Mouse (Mus musculus) midbrain, embryonic 16.5 days (tissue): ENCODE data around the gene Atp8a2. TPM values are rescaled to one million over a fixed set of nuclear protein-coding genes. Genes with fewer than 3 reads are reported as not detected.

Experiments used
- ATAC-seq: fragments of 200-750 bp; cut with Nextera tagmentation; 2 replicates; pipeline ENCODE4 v1.8.0; 2017; ENCODE audit warnings: moderate TSS enrichment
- H3K27ac ChIP-seq: fragments of 300-500 bp; sonication (generic); 2 replicates; pipeline ENCODE4 v1.5.1; 2014; ENCODE audit warnings: mild to moderate bottlenecking, low read length, mixed read lengths
- H3K27me3 ChIP-seq: fragments of 300-500 bp; sonication (generic); 2 replicates; pipeline ENCODE4 v1.6.1; 2014; ENCODE audit warnings: low read depth, low read length, mixed read lengths; ENCODE audit not compliant: control insufficient read depth, insufficient read depth
- H3K36me3 ChIP-seq: fragments of 300-500 bp; sonication (generic); 2 replicates; pipeline ENCODE4 v1.6.1; 2014; ENCODE audit warnings: mild to moderate bottlenecking, low read length, moderate library complexity, mixed read lengths; ENCODE audit not compliant: control insufficient read depth, insufficient read depth
- H3K4me1 ChIP-seq: fragments of 300-500 bp; sonication (generic); 2 replicates; pipeline ENCODE4 v1.6.1; 2014; ENCODE audit warnings: mild to moderate bottlenecking, low read length, mixed read lengths; ENCODE audit not compliant: control insufficient read depth, insufficient read depth
- H3K4me2 ChIP-seq: fragments of 300-500 bp; sonication (generic); 2 replicates; pipeline ENCODE4 v1.6.1; 2014; ENCODE audit warnings: mild to moderate bottlenecking, low read length, mixed read lengths
- H3K4me3 ChIP-seq: fragments of 300-500 bp; sonication (generic); 2 replicates; pipeline ENCODE4 v1.5.1; 2014; ENCODE audit warnings: low read depth, mild to moderate bottlenecking, low read length, moderate library complexity, mixed read lengths
- H3K9ac ChIP-seq: fragments of 300-500 bp; sonication (generic); 2 replicates; pipeline ENCODE4 v1.6.1; 2014; ENCODE audit warnings: low read depth, low read length, mixed read lengths
- H3K9me3 ChIP-seq: fragments of 300-500 bp; sonication (generic); replicated peaks from 2 replicates; pipeline ENCODE4 v1.6.1; 2014; ENCODE audit warnings: mild to moderate bottlenecking, low read length, mixed read lengths; ENCODE audit not compliant: control insufficient read depth, poor library complexity, severe bottlenecking
- WGBS: fragments of 180-500 bp; shearing (Covaris S2); extraction: QIAGEN DNeasy Blood & Tissue Kit; methylation state at CpG from one replicate; pipeline ENCODE4 v1.1.7; 2014; 5-methylcytosine and 5-hydroxymethylcytosine counted together
- polyA plus RNA-seq: library from polyadenylated mRNA; unstranded; fragments of >200 nt; fragmentation: Nextera tagmentation; extraction: Ambion mirVana; gene quantifications from 2 replicates; pipeline ENCODE4 v1.2.1, GENCODE M21; 2015

Atp8a2 gene
- polyA plus RNA-seq, 1 experiment from 2014 or later: 45.6 TPM

DNA sequence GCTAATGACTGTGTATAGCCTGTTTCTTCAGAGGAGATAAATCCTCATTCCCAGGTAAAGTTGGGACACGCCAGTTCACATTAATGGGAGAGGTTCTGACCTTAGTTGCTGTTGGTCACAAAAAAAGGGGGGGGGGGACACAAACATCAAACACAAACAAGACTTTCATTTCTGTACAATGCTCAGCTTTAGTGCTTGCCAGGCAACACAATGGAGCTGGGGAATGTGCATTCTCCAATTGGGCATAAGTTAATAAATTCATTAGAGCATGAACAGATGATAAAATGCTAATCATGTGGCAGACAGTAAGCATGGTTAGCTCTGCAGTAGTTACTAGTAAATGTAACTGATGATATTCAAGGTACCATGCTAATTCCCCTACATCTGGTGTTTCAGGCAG lies 195.2 kb downstream of the Atp8a2 start:
- no peaks in the 10 kb centered on the region for H3K27me3 ChIP-seq
- peaks cover 14% of the 10 kb centered on the region for H3K36me3 ChIP-seq
- H3K9me3 ChIP-seq: 0 out of 2 replicates have a peak, but pooled peaks cover 2% of the 10 kb centered on the region
- WGBS: 86% methylated on average over 1 of the region's 1 CpGs
- no peak overlapping the region for H3K9ac ChIP-seq
- no peak overlapping the region for H3K4me2 ChIP-seq
- H3K4me1 ChIP-seq: no peaks in the 10 kb centered on the region
- H3K4me3 ChIP-seq: no peak overlapping the region
- ATAC-seq: no peak
- no peak overlapping the region for H3K27ac ChIP-seq

DNA sequence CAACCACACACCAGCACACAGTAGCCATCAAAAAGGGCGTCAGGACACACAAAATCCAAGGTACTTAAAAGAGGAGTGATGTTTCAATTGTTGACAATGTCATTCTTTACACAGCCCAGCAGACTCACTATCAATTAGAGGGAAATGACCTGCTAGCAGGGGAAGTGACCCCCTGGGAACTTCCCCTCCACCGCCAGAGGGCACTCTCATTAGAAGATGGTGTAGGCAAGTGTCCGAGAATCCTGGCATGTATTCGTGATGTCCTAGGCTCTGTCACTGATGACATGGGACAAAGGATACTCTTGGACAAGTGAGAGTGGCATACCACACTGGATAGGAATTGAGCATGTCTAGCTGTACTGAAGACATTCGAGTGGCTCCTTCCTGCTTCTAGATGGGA lies 208.1 kb downstream of the Atp8a2 start:
- H3K9me3 ChIP-seq: no peaks in the 10 kb centered on the region
- 60% methylated on average over 5 of the region's 5 CpGs for WGBS
- no peak for ATAC-seq

DNA sequence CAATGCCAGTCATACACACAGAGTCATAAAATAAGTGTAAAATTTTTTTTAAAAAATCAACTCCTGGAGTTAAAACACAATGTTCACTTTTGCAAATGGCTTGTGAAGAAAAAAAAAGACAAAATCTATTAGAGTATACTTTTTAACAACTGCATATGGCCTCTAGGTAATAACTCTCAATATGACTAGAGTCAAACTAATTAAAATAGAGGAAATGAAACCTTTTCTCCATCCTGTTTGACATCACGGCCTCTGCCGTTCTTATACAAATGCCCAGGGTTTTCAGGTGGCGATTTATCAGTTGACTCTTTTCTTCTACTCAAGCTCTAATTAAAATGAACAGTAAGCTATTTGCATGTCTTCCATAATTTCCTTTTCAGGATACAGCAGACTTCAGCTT lies 209.0 kb downstream of the Atp8a2 start:
- Histone ChIP-seq H3K4me1 (no peaks in the 10 kb centered on the region), H3K9me3 (no peaks in the 10 kb centered on the region), H3K27me3 (no peaks in the 10 kb centered on the region), H3K27ac (no peak overlapping the region), H3K4me2 (no peak overlapping the region), H3K36me3 (0 out of 2 replicates have a peak, but pooled peaks cover 6% of the 10 kb centered on the region), H3K9ac (no peak overlapping the region), H3K4me3 (no peak overlapping the region)
- WGBS: 70% methylated on average over 3 of the region's 3 CpGs
- ATAC-seq: no peak

More for the DNA sequence above, 208.1 kb downstream of the Atp8a2 start:
- no peak overlapping the region for H3K27ac ChIP-seq
- H3K27me3 ChIP-seq: no peaks in the 10 kb centered on the region
- H3K4me2 ChIP-seq: no peak overlapping the region
- no peak overlapping the region for H3K4me3 ChIP-seq
- H3K9ac ChIP-seq: no peak overlapping the region
- no peaks in the 10 kb centered on the region for H3K4me1 ChIP-seq
- 0 out of 2 replicates have a peak, but pooled peaks cover 6% of the 10 kb centered on the region for H3K36me3 ChIP-seq

DNA sequence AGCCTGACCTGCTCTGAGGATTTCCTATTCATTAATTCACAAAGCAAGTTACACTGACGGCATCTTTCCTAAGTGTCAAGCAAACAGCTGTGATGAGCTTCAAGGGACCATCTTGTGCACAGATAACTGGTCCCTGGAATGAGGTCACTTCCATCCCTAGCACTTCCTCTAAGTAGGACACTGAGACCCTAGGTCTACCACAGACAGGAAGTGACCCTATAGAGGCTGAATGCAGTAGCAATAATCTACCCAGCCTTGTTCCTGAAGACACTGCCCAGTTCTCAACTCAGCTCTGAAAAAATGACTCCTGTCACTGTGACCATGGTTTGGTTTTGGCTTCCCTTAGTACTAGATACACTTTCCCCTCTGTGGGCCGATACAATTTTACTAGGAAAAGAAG lies 219.0 kb downstream of the Atp8a2 start:
- Histone ChIP-seq H3K36me3 (no peaks in the 10 kb centered on the region), H3K27ac (no peak overlapping the region), H3K4me2 (no peak overlapping the region), H3K4me3 (no peak overlapping the region), H3K9me3 (no peaks in the 10 kb centered on the region), H3K4me1 (no peaks in the 10 kb centered on the region), H3K27me3 (no peaks in the 10 kb centered on the region), H3K9ac (no peak overlapping the region)
- 11% methylated on average over 1 of the region's 2 CpGs for WGBS
- no peak for ATAC-seq

DNA sequence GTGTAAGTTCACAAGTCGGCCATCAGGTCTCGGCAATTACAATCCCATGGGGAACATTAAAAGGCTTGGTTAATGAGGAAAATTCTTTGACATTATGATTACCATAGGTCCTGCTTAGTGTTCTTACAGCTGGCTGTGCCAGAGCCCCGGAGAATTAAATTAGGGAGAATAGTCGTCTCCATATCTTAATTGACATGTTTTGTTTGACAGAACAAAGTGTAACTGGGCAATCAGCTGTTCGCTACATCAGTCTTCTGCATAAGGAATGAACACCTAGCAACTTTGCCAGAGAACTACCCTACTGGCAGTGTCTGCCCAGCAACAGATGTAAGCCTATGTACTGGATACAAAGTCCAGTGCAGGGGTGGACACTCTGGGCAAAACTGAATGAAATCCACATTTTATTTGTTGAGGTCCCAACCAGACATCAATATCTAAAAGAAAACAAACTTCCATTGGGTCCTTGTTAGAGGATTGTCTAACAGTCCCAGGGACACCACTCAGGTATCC lies 225.7 kb downstream of the Atp8a2 start:
- 51% methylated on average over 5 of the region's 5 CpGs for WGBS
- ATAC-seq: no peak
- no peak overlapping the region for H3K4me3 ChIP-seq
- no peak overlapping the region for H3K27ac ChIP-seq
- H3K9ac ChIP-seq: no peak overlapping the region
- H3K4me2 ChIP-seq: no peak overlapping the region
- H3K9me3 ChIP-seq: no peaks in the 10 kb centered on the region
- no peaks in the 10 kb centered on the region for H3K36me3 ChIP-seq
- H3K27me3 ChIP-seq: no peaks in the 10 kb centered on the region
- H3K4me1 ChIP-seq: peaks cover 12% of the 10 kb centered on the region

DNA sequence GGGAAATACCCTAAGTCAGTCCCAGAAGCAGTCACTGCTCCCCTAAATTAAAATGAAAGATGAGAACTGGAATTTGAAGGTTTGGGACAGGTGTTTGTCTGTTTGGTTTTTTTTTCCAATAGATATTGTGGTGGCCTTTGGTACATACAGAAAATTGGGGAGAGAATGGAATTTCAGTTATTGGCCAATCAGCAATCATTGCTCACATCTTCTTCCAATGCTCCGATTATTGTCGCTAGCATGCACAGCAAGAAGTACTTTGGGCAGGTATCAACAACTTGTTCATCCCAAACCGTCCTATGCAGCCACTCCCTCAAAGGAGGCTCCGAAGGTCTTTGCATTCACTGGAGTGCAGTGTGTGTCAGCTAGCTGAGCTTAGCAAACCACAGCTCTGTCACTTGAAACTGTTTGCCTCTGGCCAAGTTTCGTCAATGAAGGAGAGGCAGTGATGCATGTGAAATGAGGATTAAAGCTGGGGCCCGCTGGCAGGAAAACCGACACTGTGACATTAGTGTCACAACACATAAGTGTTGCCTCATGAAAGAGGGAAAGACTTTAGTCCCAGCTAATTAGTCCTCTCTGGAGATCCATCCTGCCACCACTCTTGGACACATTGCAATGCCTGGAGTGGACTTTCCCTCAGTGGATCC lies 227.4 kb downstream of the Atp8a2 start:
- 9% methylated on average over 7 of the region's 7 CpGs for WGBS

DNA sequence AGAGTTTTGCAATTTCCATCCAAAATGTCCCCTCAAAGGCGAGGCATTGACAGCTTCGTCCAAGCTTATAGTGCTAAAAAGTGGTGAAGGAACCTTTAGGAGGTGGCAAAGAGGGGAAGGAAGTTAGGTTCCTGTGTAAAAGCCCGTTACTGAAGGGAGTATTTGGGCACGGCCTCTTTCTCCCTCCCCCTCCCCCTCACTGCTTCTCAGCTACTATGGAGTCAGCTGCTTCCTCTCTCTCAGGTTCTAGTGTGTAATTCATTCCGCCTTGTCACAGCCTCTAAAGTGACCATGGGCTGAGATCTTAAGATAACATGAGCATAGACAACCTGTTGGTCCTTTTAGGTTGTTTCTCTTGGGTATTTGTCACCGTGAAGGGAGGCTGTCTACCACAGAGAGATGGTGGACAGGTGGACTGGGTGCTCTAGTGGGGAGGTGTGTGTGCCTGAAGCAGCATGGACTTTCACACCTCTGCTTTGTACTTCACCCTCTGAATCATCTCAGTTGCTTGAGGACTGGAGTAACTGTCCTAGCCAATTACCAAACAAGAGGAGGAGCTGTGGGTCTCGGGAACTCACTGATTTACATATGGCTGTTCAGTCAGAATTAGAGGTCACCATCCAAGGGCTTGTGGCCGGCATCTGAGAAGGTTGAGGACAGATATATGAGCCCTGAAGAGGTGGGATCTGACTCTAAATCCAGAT lies 229.0 kb downstream of the Atp8a2 start:
- peaks cover 12% of the 10 kb centered on the region for H3K4me1 ChIP-seq
- no peak overlapping the region for H3K27ac ChIP-seq
- 85% methylated on average over 8 of the region's 8 CpGs for WGBS
- ATAC-seq: no peak
- no peaks in the 10 kb centered on the region for H3K36me3 ChIP-seq
- no peak overlapping the region for H3K4me2 ChIP-seq
- no peak overlapping the region for H3K4me3 ChIP-seq
- no peaks in the 10 kb centered on the region for H3K9me3 ChIP-seq
- H3K27me3 ChIP-seq: no peaks in the 10 kb centered on the region
- no peak overlapping the region for H3K9ac ChIP-seq

More for the DNA sequence above, 227.4 kb downstream of the Atp8a2 start:
- H3K36me3 ChIP-seq: no peaks in the 10 kb centered on the region
- ATAC-seq: peak; percentile 85
- H3K9ac ChIP-seq: no peak overlapping the region; the same call in 1 of the 2 replicates
- H3K4me2 ChIP-seq: 0 out of 2 replicates have a peak overlapping the region, but pooled peaks have one; percentile 3
- no peaks in the 10 kb centered on the region for H3K9me3 ChIP-seq
- H3K4me1 ChIP-seq: peaks cover 12% of the 10 kb centered on the region
- no peak overlapping the region for H3K4me3 ChIP-seq
- H3K27ac ChIP-seq: 0 out of 2 replicates have a peak overlapping the region, but pooled peaks have one; percentile 10
- H3K27me3 ChIP-seq: no peaks in the 10 kb centered on the region

DNA sequence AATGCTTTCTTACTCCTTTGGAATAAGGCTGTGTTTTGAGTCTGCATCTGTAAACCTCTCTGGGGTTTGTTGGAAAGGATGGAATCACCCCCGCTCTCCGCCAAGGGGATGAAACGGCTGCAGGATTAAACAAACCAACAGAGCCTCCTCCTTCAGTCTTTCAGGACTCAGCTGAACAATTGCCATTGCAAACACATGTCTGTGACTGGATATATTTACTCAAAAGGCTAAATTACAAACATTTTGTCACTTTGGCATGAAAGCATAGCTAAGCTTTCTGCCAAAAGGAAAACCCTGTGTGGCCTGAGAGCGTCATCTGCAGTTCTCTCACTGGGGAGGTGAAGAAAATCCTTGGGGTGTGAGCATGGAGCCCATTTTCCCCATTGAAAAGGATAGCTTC lies 230.0 kb downstream of the Atp8a2 start:
- no peaks in the 10 kb centered on the region for H3K27me3 ChIP-seq
- H3K4me2 ChIP-seq: no peak overlapping the region
- peaks cover 12% of the 10 kb centered on the region for H3K4me1 ChIP-seq
- no peaks in the 10 kb centered on the region for H3K36me3 ChIP-seq
- H3K4me3 ChIP-seq: no peak overlapping the region
- H3K9me3 ChIP-seq: no peaks in the 10 kb centered on the region
- no peak overlapping the region for H3K9ac ChIP-seq
- no peak for ATAC-seq
- H3K27ac ChIP-seq: no peak overlapping the region
- 68% methylated on average over 4 of the region's 4 CpGs for WGBS

DNA sequence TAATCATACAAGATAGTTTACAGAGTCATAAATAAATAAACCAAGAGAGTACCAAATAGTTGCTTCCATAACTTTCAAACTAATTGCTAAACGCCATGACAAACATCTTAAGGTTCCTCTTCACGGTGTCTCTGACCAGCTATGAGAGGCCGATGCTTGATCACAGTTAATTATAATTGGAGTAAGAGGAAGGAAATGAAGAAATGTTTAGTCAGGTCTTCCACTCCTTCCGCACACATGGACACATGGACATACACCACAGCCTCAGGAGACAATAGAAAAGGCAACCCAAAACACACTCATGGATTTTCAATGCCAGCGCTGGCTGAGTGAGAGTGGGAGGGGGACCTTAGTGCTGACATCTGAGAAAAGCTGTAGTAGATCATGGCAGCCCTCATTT lies 232.4 kb downstream of the Atp8a2 start:
- no peaks in the 10 kb centered on the region for H3K27me3 ChIP-seq
- no peaks in the 10 kb centered on the region for H3K9me3 ChIP-seq
- no peak for ATAC-seq
- 93% methylated on average over 5 of the region's 5 CpGs for WGBS
- H3K4me2 ChIP-seq: no peak overlapping the region
- H3K27ac ChIP-seq: no peak overlapping the region
- H3K4me1 ChIP-seq: peaks cover 13% of the 10 kb centered on the region
- H3K36me3 ChIP-seq: no peaks in the 10 kb centered on the region
- H3K9ac ChIP-seq: no peak overlapping the region
- H3K4me3 ChIP-seq: no peak overlapping the region
